Mouse (Mus musculus) lung, adult 2 months (tissue): Measurements from ENCODE around the gene Smyd3.

Source experiments
- CTCF ChIP-seq: fragments of 200-500 bp; IDR thresholded peaks from 2 replicates; pipeline ENCODE4 v1.5.1; 2011; ENCODE audit warnings: mild to moderate bottlenecking, low read length, control low read depth; ENCODE audit not compliant: insufficient read depth
- POLR2A ChIP-seq: fragments of 200-500 bp; IDR thresholded peaks from 2 replicates; pipeline ENCODE4 v1.6.1; 2011; ENCODE audit warnings: low read depth, mild to moderate bottlenecking, control low read depth, low read length, borderline replicate concordance; ENCODE audit errors: extremely low read depth

- TF ChIP-seq POLR2A (no peak), CTCF (peak; percentile 63)
Observed at GRCm38 (mm10) chr1:178960015-178960559, 557.8 kb downstream of the Smyd3 start.
